Mouse (Mus musculus): ENCODE results near the gene Fam89b. TPM values are rescaled to one million over a fixed set of nuclear protein-coding genes. Genes with fewer than 3 reads are reported as not detected.

Fam89b gene
- polyA plus RNA-seq (2016; fragmentation: Nextera tagmentation; extraction: Ambion mirVana) = 149 and 192 TPM in 2 replicates

GRCm38 (mm10) chr19:5729444-5729815, at the start of gene Fam89b:
Gene Fam89b (minus strand): TSS chr19:5729653.
- H3K4me1 ChIP-seq (replicated peaks) = peaks cover 74% of the 10 kb centered on the region
- WGBS = under 1% methylated on average over 37 of the region's 37 CpGs
- peaks cover 31% of the 10 kb centered on the region for H3K36me3 ChIP-seq
- H3K27ac ChIP-seq = peak within 1 kb of the TSS; percentile 99
- peak within 1 kb of the TSS; percentile 96 for H3K4me3 ChIP-seq
- peak; percentile 90 for DNase-seq (ENCODE audit: low spot score)
- H3K9me3 ChIP-seq = no peaks in the 10 kb centered on the region
- H3K27me3 ChIP-seq (ENCODE audit: insufficient read depth, poor library complexity, severe bottlenecking) = peaks cover 13% of the 10 kb centered on the region

- Histone ChIP-seq H3K4me1 (replicated peaks) (no peaks in the 10 kb centered on the region), H3K27me3 (ENCODE audit: insufficient read depth, poor library complexity, severe bottlenecking) (no peaks in the 10 kb centered on the region), H3K36me3 (no peaks in the 10 kb centered on the region), H3K4me3 (no peak overlapping the region), H3K9me3 (no peaks in the 10 kb centered on the region), H3K27ac (no peak overlapping the region)
- no peak for DNase-seq (ENCODE audit: low spot score)
- WGBS = 46% methylated on average over 8 of the region's 8 CpGs
Observed at GRCm38 (mm10) chr19:5778312-5778711, 48.9 kb upstream of the Fam89b start.

- DNase-seq (ENCODE audit: low spot score) = no peak
Observed at GRCm38 (mm10) chr19:5777387-5778032, 48.1 kb upstream of the Fam89b start.

DNA sequence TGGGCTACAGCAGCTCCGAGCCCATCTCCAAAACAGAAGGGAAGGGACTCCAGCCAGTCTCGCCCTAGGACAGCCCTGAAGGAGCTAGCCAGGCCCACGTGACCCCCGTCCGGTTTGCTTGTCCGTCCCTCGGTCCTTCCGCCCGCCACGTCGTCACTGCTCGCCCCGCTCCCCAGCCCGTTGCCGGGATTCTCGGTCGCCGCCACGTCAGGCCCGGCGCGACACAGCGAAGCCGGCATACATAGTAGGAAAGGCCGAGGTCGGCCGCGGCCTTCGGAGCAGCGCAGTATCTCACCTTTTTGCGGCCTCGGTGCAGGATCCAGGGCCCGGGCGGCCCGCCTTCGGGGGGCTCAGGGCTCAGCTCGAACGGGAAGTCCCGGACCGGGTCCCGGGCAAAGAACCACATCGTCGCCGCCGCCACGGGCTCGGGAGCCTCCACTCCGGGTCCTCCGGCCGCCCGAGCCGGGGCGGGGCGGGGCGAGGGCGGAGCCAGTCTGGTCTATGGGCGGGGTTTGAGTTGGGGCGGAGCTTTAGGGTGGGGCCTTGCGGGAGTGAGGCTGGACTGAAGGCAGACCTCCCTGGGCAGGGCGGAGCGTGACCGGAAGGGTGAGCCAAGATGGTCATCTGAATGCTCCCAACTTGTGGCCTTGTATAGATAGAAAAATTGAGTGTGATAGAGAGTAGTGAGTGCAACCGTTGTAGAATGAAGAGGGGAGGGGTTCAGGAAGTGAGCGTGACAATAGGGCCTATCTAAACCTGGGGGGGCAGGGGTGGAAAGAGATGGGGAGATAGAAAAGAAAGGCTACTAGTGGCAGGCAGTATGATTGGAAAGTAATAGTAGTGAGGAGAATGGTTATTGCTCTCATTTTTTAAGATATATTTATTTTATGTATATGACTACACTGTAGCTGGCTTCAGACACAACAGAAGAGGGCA, 41.7 kb upstream of the Fam89b start, which contains the start of gene Scyl1:
TSS of gene Scyl1 (minus strand) at position 495 of the 936 bp plus-strand sequence.
- Histone ChIP-seq H3K27ac (peak within 1 kb of the TSS; percentile 95), H3K27me3 (ENCODE audit: insufficient read depth, poor library complexity, severe bottlenecking) (no peaks in the 10 kb centered on the region), H3K9me3 (no peaks in the 10 kb centered on the region), H3K4me1 (replicated peaks) (peaks cover 24% of the 10 kb centered on the region), H3K36me3 (peaks cover 40% of the 10 kb centered on the region), H3K4me3 (peak within 1 kb of the TSS; percentile 95)
- 2% methylated on average over 64 of the region's 64 CpGs for WGBS
- peak; percentile 96 for DNase-seq (ENCODE audit: low spot score)

More at GRCm38 (mm10) chr19:5777387-5778032, 48.1 kb upstream of the Fam89b start:
- 82% methylated on average over 9 of the region's 9 CpGs for WGBS
- no peaks in the 10 kb centered on the region for H3K36me3 ChIP-seq
- H3K4me3 ChIP-seq = no peak overlapping the region
- no peaks in the 10 kb centered on the region for H3K9me3 ChIP-seq
- no peaks in the 10 kb centered on the region for H3K27me3 ChIP-seq (ENCODE audit: insufficient read depth, poor library complexity, severe bottlenecking)
- H3K27ac ChIP-seq = no peak overlapping the region
- H3K4me1 ChIP-seq (replicated peaks) = no peaks in the 10 kb centered on the region

DNA sequence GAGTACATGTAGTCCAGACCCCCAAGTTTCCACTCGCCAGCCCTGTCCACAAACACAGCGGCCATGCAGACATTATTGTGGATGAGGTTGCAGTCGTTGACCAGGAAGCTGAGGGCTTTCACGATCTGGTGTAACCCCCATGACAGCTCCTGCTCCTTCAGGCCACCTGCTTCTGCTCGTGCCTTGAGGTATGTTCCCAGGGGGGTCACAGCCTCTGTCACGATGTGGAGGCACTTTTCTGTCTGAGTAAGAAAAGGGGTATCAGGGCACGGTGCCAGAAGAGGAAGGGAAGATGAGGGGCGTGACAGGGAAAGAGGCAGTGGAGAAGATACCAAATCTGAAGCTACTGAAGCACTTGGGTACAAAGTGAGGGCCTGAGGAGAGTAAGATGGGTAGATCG, 40.9 kb upstream of the Fam89b start:
- peaks cover 49% of the 10 kb centered on the region for H3K36me3 ChIP-seq

GRCm38 (mm10) chr19:5767271-5767670, 37.8 kb upstream of the Fam89b start:
- no peak overlapping the region for H3K4me3 ChIP-seq
- H3K36me3 ChIP-seq = peaks cover 79% of the 10 kb centered on the region
- WGBS = 90% methylated on average over 4 of the region's 4 CpGs
- DNase-seq (ENCODE audit: low spot score) = no peak
- H3K27ac ChIP-seq = no peak overlapping the region
- H3K9me3 ChIP-seq = no peaks in the 10 kb centered on the region
- H3K4me1 ChIP-seq (replicated peaks) = peaks cover 24% of the 10 kb centered on the region
- H3K27me3 ChIP-seq (ENCODE audit: insufficient read depth, poor library complexity, severe bottlenecking) = no peaks in the 10 kb centered on the region

More for the DNA sequence above, 40.9 kb upstream of the Fam89b start:
- Histone ChIP-seq H3K27ac (peak overlapping the region; percentile 95), H3K9me3 (no peaks in the 10 kb centered on the region), H3K4me1 (replicated peaks) (peaks cover 24% of the 10 kb centered on the region), H3K4me3 (peak overlapping the region; percentile 95), H3K27me3 (ENCODE audit: insufficient read depth, poor library complexity, severe bottlenecking) (no peaks in the 10 kb centered on the region)
- 60% methylated on average over 9 of the region's 9 CpGs for WGBS
- no peak for DNase-seq (ENCODE audit: low spot score)

DNA sequence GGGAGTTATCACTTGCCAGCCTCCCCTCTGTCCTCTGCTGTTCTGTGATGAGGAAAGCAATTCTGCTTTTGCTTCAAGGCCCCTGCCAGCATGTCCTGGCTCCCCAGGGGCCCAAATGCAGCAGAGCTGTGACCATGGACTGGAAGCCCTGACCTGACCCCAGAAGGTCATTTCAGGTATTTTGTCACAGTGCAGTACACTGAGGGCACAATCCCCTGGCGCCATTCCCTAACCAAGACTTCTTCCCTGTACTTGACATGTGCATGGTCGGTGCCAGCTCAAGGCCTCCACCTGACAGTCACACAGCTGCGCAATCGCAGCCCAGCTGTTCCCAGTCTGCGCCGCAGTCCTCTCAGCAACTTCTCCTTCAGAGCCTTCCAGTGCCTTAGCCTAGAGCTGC, 33.7 kb upstream of the Fam89b start:
- 97% methylated on average over 6 of the region's 6 CpGs for WGBS
- peaks cover 18% of the 10 kb centered on the region for H3K27me3 ChIP-seq (ENCODE audit: insufficient read depth, poor library complexity, severe bottlenecking)
- H3K4me3 ChIP-seq = no peak overlapping the region
- no peak overlapping the region for H3K27ac ChIP-seq
- H3K9me3 ChIP-seq = no peaks in the 10 kb centered on the region
- H3K4me1 ChIP-seq (replicated peaks) = no peaks in the 10 kb centered on the region
- DNase-seq (ENCODE audit: low spot score) = no peak
- H3K36me3 ChIP-seq = peaks cover 99% of the 10 kb centered on the region

GRCm38 (mm10) chr19:5758878-5759403, 29.5 kb upstream of the Fam89b start:
- H3K27me3 ChIP-seq (ENCODE audit: insufficient read depth, poor library complexity, severe bottlenecking) = peaks cover 60% of the 10 kb centered on the region
- WGBS = 92% methylated on average over 14 of the region's 14 CpGs
- peaks cover 20% of the 10 kb centered on the region for H3K4me1 ChIP-seq (replicated peaks)
- H3K27ac ChIP-seq = no peak overlapping the region
- DNase-seq (ENCODE audit: low spot score) = no peak
- no peaks in the 10 kb centered on the region for H3K9me3 ChIP-seq
- no peak overlapping the region for H3K4me3 ChIP-seq
- peaks cover 69% of the 10 kb centered on the region for H3K36me3 ChIP-seq

- Histone ChIP-seq H3K9me3 (no peaks in the 10 kb centered on the region), H3K4me1 (replicated peaks) (peaks cover 20% of the 10 kb centered on the region), H3K4me3 (peak overlapping the region; percentile 40), H3K36me3 (peaks cover 51% of the 10 kb centered on the region), H3K27ac (peak overlapping the region; percentile 50; the same call in 1 of the 2 replicates), H3K27me3 (ENCODE audit: insufficient read depth, poor library complexity, severe bottlenecking) (peaks cover 78% of the 10 kb centered on the region)
- 11% methylated on average over 36 of the region's 36 CpGs for WGBS
- peak; percentile 18 for DNase-seq (ENCODE audit: low spot score)
Observed at GRCm38 (mm10) chr19:5756991-5757636, 27.7 kb upstream of the Fam89b start.

DNA sequence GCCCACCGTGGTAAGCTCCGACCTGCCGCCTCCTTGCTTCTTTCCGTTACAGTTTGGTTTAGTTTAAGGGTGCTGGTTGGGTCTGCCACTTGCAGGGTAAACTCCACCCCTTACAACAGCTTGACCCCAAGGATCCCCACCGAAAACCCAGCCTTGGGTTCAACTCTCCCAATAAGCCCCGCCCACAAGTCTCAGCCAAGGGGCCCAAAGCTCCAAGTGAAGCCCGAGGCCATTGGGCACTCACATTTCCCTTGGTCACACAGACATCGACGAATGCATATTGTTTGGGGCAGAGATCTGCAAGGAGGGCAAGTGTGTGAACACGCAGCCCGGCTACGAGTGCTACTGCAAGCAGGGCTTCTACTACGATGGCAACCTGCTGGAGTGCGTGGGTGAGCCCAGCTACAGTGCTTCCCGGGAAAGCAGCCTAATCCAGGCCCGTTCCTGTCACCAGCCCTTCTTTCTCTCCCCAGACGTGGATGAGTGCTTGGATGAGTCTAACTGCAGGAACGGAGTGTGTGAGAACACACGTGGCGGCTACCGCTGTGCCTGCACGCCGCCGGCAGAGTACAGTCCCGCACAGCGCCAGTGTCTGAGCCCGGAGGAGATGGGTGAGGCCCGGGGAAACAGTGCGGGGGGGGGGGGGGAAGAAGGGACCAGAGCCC, 27.0 kb upstream of the Fam89b start:
- H3K9me3 ChIP-seq = no peaks in the 10 kb centered on the region
- peak overlapping the region; percentile 40 for H3K4me3 ChIP-seq
- H3K27ac ChIP-seq = peak overlapping the region; percentile 50; the same call in 1 of the 2 replicates
- H3K4me1 ChIP-seq (replicated peaks) = peaks cover 26% of the 10 kb centered on the region
- H3K27me3 ChIP-seq (ENCODE audit: insufficient read depth, poor library complexity, severe bottlenecking) = peaks cover 85% of the 10 kb centered on the region
- H3K36me3 ChIP-seq = peaks cover 45% of the 10 kb centered on the region
- WGBS = 7% methylated on average over 28 of the region's 29 CpGs
- peak; percentile 33 for DNase-seq (ENCODE audit: low spot score)

- no peak overlapping the region for H3K27ac ChIP-seq
- H3K4me3 ChIP-seq = peak overlapping the region; percentile 24
- WGBS = 6% methylated on average over 20 of the region's 20 CpGs
- DNase-seq (ENCODE audit: low spot score) = no peak
- no peaks in the 10 kb centered on the region for H3K9me3 ChIP-seq
- H3K4me1 ChIP-seq (replicated peaks) = peaks cover 31% of the 10 kb centered on the region
- peaks cover 100% of the 10 kb centered on the region for H3K27me3 ChIP-seq (ENCODE audit: insufficient read depth, poor library complexity, severe bottlenecking)
- no peaks in the 10 kb centered on the region for H3K36me3 ChIP-seq
Observed at GRCm38 (mm10) chr19:5751742-5752141, 22.3 kb upstream of the Fam89b start.

DNA sequence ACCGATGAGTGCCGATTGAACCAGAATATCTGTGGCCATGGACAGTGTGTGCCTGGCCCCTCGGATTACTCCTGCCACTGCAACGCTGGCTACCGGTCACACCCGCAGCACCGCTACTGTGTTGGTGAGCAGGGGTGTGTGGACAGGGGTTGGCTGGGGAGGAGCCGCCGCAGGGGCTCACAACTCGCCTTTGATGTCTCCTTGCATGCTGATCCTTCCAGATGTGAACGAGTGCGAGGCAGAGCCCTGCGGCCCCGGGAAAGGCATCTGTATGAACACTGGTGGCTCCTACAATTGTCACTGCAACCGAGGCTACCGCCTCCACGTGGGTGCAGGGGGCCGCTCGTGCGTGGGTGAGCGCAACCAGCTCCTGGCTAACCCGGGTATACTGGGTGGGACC, 21.5 kb upstream of the Fam89b start:
- H3K36me3 ChIP-seq = no peaks in the 10 kb centered on the region
- no peaks in the 10 kb centered on the region for H3K9me3 ChIP-seq
- DNase-seq (ENCODE audit: low spot score) = no peak
- no peak overlapping the region for H3K27ac ChIP-seq
- H3K4me1 ChIP-seq (replicated peaks) = peaks cover 31% of the 10 kb centered on the region
- H3K4me3 ChIP-seq = peak overlapping the region; percentile 24
- WGBS = 5% methylated on average over 22 of the region's 22 CpGs
- H3K27me3 ChIP-seq (ENCODE audit: insufficient read depth, poor library complexity, severe bottlenecking) = peaks cover 100% of the 10 kb centered on the region

Data from hindbrain, embryonic 10.5 days (tissue).